Mouse (Mus musculus): ENCODE measurements around the gene Shbg. TPM values are rescaled to one million over a fixed set of nuclear protein-coding genes. Genes with fewer than 3 reads are reported as not detected.
A peak's percentile ranks its signal among the peaks of the same experiment; 100 is the strongest.
"Not testable (repeated sequence)": the region's sequence is repeated elsewhere in the genome, so short reads cannot be mapped to it uniquely, and the experiment has no call there.

The Shbg gene
- total RNA-seq, 2 experiments from 2014 or later: not detected

DNA sequence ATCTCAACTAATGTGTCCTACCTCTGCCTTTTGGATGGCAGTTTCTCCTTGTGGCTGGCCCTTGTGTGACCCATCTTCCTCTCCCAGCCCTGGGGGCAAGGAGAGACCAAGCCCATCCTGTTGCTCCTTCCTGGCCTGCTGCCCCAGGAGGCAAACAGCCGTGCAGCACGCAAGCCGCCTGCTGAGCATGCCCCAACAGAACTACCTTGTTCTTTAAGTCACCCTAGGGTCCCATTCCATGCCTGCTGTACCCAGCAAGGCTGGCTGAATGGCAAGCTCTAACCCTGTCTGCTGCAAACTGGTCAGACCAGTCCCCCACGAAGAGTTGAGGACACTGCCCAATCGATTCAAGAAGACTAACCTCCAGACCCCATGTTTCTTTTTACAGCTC, 38.4 kb upstream of the Shbg start:
- no peak for TF ChIP-seq CTCF (conservative IDR thresholded peaks at IDR 0.05)
- Histone ChIP-seq H3K4me3 (no peak overlapping the region), H3K27ac (no peak overlapping the region)
- DNase-seq (ENCODE audit: low spot score in 2 of 2): no peak

DNA sequence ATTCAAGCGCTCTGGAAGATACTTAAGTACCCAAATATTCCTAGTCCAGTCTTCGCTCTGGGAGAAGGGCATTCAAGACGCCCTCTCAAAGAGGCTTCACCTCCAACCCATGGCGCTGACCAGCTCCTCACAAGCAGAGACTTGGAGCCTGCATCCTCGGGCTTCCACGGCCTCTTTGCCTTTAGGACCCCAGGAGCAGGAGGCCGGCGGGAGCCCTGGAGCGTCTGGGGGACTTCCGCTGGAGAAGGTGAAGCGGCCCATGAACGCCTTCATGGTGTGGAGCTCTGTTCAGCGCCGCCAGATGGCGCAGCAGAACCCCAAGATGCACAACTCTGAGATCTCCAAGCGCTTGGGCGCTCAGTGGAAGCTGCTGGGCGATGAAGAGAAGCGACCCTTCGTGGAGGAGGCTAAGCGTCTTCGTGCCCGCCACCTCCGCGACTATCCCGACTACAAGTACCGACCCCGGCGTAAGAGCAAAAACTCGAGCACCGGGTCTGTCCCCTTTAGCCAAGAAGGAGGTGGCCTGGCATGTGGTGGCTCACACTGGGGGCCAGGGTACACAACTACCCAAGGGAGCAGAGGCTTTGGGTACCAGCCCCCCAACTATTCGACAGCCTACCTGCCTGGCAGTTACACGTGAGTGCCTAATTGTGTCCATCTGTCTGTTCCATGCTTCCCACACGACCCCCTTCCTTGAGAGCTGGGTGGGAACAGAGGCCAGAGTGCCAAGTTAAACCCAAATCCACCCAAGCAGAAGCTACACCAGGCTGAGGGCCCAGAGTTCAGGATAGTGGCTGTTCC, 37.8 kb upstream of the Shbg start, which contains the start of gene Sox15:
TSS of gene Sox15 (plus strand) at position 51 of the 801 bp plus-strand sequence.
- peak; percentile 97 for TF ChIP-seq CTCF (conservative IDR thresholded peaks at IDR 0.05)
- H3K4me3 ChIP-seq: peak within 1 kb of the TSS; percentile 19; the same call in 1 of the 2 replicates
- peak; percentile 51 to 73 for DNase-seq (ENCODE audit: low spot score in 2 of 2)
- H3K27ac ChIP-seq: peak within 1 kb of the TSS; percentile 43

DNA sequence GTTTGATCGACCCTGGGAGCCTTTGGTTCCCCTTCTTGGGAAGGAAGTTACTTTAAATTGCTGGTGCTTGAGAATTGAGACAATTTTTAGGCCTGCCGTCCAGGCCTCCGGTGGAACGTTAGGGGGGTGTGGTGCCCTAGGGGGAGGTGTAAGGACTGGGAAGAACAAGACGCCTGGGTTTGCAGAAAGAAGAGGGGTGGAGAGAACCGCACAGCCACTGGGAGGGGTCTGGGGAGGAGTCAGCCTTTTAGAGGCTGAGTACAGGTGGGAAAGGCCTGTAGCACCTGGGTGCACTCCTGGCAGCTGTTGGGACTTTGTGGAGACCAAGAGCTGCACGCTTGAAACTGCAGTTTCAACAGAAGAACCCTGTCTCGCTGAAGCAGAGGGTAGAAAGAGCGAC, 37.1 kb upstream of the Shbg start:
- H3K27ac ChIP-seq: no peak overlapping the region
- no peak for TF ChIP-seq CTCF (conservative IDR thresholded peaks at IDR 0.05)
- H3K4me3 ChIP-seq: no peak overlapping the region
- no peak for DNase-seq (ENCODE audit: low spot score in 2 of 2)

DNA sequence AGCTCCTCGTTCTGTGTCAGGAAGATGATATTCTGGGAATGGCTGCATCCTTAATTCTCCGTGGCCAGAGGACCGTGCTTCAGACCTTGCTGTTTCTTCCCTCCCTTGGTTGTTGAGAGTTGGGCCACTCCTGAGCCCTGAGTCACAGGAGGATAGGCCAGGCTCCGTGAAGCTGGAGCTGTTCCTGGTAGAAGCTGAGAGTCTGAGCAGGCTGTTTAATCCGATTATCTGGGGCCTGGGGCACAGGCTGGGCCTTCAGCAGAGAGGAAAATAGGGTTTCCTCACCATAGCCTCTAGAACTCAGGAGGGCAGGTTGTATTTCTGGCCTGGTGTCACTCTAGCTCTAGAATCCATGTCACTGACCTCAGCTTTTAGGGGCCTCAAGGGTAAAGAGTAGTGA, 35.7 kb upstream of the Shbg start:
- no peak for DNase-seq (ENCODE audit: low spot score in 2 of 2)
- Histone ChIP-seq H3K4me3 (no peak overlapping the region), H3K27ac (no peak overlapping the region)
- no peak for TF ChIP-seq CTCF (conservative IDR thresholded peaks at IDR 0.05)

DNA sequence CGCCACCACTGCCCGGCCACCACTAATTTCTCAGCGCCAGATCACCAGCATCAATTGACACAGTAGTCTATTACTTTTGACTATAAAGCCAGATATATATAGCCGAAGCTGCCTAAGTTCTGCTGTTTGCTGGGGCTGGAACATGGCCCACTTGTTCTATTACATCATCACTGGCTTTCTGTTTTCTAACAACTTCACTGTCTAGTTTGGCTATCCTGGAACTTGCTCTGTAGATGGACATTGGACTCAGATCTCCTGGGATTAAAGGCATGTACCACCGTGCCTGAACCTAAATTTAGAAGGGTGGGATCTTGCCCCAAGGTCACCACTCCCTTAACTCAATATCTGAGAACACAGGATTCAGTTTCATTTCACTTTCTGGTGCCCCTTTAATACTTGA, 28.2 kb upstream of the Shbg start:
- no peak overlapping the region for H3K4me3 ChIP-seq
- DNase-seq (ENCODE audit: low spot score in 2 of 2): no peak
- H3K27ac ChIP-seq: no peak overlapping the region
- TF ChIP-seq CTCF (conservative IDR thresholded peaks at IDR 0.05): no peak

DNA sequence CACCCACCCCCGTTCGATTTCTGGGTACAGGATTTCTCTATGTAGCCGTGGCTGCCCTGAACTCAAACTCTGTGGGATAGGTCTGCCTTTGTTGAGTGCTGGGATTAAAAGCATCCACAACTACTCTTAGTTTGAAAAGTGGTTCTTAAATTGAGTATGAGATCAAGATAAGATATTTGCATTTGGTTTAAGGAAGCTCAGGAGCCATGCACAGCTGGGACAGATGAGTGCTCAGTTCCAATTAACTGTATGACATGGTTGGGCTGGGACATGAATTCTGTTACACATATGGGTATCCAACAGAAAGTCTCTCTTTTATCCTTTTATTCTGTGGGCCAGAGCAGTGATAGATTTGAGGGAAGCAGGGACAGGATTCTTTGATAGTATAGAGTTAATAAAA, 17.8 kb upstream of the Shbg start:
- no peak for DNase-seq (ENCODE audit: low spot score in 2 of 2)
- Histone ChIP-seq H3K4me3 (no peak overlapping the region), H3K27ac (no peak overlapping the region)
- TF ChIP-seq CTCF (conservative IDR thresholded peaks at IDR 0.05): no peak

DNA sequence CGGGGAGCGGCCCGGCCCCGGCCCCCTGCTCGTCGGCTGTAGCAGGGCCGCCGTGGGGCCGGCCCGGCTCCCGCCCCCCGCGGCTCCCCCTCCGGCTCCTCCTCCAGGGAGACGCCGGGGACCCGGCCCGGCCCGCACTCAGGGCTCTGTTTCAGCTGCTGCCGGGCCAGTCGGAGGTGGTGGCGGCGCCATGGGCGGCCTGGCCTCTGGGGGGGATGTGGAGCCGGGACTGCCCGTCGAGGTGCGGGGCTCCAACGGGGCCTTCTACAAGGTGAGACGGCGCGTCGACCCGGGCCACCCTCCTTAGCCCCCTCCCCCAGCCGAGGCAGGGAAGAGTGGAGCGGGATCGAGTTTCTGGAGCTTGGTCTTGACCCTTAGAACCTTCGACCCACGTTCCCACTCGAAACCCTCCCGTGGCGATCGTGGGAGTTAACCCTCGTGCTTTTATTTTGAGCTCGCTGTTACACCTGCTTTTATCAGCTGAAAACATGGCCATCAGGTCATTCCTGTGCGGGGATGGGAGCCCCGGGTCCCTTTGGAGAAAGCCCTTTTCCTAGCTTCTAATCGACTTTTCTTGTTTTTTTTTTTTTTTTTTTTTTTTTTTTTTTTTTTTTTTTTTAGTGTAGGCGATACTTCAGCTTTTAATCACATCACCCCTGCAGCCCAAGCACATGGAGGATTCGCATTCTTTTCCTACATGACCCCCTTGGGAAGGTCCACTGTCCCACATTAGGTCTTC, 15.6 kb upstream of the Shbg start:
- TF ChIP-seq CTCF (conservative IDR thresholded peaks at IDR 0.05): no peak
- H3K4me3 ChIP-seq: peak overlapping the region; percentile 87
- DNase-seq (ENCODE audit: low spot score in 2 of 2): peak; percentile 22 to 25
- H3K27ac ChIP-seq: peak overlapping the region; percentile 91

DNA sequence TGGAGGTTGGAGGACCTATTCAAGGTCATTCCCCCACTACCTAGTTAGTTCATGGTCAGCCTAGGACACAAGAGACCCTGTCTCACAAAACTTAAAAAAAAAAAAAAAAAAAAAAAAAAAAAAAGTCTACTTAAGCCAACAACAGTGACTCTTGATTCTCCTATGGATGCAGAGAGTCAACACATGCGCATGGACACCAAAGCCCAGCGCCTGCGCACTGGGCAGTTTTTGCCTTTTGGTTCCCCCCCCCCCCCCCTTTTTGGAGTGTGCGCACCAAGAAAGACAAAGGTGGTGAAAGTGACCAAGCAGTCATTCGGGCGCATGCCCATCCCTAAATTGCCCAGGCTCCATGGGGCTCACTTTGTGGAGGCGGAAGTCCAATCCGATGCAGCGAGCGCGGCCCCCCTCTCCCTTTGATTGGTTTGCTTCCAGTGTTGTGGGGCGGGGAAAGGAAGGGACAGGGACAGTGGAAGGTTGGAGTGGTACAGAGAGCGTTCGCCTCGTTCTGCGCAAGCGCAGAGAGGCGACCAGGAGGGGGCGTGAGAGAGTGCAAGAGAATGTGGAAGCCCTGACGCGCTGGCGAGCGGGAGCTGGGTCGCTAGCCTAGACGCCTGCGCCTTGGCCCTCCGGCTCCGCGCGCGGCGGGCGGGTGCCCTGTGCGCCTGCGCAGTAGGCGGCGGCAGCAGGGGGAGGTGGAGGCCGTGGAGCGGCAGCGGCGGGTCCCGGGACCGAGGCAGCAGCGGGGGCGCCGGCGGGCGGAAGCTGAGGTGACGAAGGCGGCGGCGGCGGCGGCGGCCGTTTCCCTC, 14.8 kb upstream of the Shbg start, which contains the start of gene Fxr2:
TSS of gene Fxr2 (plus strand) at position 707 of the 806 bp plus-strand sequence.
- DNase-seq (ENCODE audit: low spot score in 2 of 2): peak; percentile 100
- Histone ChIP-seq H3K27ac (peak within 1 kb of the TSS; percentile 91), H3K4me3 (peak within 1 kb of the TSS; percentile 87)
- TF ChIP-seq CTCF (conservative IDR thresholded peaks at IDR 0.05): peak; percentile 84

DNA sequence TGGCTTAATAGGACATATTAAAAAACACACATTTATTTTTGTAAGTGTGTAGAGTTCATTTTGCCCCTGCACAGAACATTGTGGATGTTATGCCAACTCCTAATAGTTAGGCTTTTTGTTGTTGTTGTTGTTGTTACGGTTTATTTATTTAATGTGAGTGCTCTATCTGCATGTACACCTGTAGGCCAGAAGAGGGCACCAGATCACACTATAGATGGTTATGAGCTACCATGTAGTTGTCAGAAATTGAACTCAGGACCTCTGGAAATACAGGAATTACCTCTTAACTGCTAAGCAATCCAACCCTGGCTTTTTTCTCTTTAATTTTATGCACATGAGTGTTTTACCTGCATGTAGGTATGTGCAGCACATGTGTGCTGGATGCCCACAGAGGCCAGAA, 12.1 kb upstream of the Shbg start:
- no peak overlapping the region for H3K4me3 ChIP-seq
- peak; percentile 80 for TF ChIP-seq CTCF (conservative IDR thresholded peaks at IDR 0.05)
- H3K27ac ChIP-seq: no peak overlapping the region
- no peak for DNase-seq (ENCODE audit: low spot score in 2 of 2)

DNA sequence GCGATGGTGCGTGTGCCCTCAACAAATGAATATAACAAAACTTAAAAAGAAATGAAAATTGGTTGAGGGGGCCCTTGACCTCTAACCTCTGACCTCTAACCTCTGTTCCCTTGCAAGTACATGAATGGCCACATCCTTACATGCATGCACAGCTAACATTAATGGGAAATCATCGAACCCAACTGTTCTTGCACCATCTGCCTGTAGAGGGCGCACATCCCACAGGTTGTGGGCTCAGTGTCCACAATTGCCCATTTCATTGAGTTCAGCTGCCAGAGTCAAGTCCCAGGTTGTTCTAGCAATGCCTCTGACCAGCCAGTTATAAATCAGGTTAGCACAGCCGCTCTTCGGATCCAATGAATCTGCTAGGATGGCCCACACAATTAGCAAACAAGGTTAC, 10.6 kb upstream of the Shbg start:
- TF ChIP-seq CTCF (conservative IDR thresholded peaks at IDR 0.05): peak; percentile 96
- Histone ChIP-seq H3K4me3 (no peak overlapping the region), H3K27ac (no peak overlapping the region)
- DNase-seq (ENCODE audit: low spot score in 2 of 2): peak in 1 of 2 experiments; percentile 72

DNA sequence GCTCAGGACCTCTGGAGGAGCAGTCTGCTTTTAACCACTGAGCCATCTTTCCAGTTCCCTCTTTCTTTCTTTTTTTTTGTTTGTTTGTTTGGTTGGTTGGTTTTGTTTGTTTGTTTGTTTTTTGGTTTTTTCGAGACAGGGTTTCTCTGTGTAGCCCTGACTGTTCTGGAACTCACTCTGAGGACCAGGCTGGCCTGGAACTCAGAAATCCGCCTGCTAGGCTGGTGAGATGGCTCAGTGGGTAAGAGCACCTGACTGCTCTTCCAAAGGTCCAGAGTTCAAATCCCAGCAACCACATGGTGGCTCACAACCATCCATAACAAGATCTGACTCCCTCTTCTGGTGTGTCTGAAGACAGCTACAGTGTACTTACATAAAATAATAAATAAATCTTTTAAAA, 6.6 kb upstream of the Shbg start:
- not testable (repeated sequence) for H3K4me3 ChIP-seq; DNase-seq (ENCODE audit: low spot score in 2 of 2); H3K27ac ChIP-seq

DNA sequence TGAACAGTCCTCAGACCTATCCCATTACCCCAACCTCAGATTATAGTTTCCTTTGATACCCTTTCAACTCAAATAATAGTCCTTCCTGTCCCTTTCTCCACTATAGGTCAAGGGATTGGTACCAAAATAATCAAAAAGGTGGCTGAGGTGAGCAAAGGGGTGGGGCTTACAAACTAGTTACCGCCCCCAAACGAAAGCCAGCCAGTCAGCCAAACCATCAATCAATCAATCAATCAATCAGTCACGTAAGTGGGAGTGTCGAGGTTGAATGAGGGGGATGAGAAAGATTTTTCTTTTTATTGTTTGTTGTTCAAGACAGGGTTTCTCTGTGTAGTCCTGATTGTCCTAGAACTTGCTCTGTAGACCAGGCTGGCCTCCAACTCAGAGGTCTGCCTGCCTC, 5.3 kb upstream of the Shbg start:
- no peak for DNase-seq (ENCODE audit: low spot score in 2 of 2)

DNA sequence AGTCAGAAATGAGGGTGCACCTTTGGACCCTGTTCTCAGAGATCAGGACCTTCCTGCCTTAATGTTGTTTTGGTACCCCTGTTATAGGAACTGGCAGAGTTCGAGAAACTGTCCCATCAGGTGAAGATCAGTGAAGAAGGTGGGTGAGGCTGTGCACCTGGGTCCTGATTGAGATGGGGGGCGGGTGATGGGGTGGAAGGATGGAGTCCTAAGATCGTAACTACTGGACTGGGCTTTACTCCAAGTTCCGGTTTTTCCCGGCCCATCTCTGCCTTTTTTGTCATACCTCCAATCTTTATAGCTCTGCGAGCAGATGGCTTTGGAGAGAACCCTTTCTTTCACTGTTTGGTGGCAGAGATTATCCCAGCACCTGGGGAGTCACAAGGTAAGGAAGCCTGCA, 4.7 kb upstream of the Shbg start:
- DNase-seq (ENCODE audit: low spot score in 2 of 2): no peak
- no peak for TF ChIP-seq CTCF (conservative IDR thresholded peaks at IDR 0.05)
- Histone ChIP-seq H3K27ac (peak overlapping the region; percentile 94), H3K4me3 (peak overlapping the region; percentile 76)

More for the DNA sequence above, 5.3 kb upstream of the Shbg start:
- peak overlapping the region; percentile 76; the same call in 1 of the 2 replicates for H3K4me3 ChIP-seq
- peak overlapping the region; percentile 94; the same call in 1 of the 2 replicates for H3K27ac ChIP-seq
- no peak for TF ChIP-seq CTCF (conservative IDR thresholded peaks at IDR 0.05)

All from layer of hippocampus, adult 2 months (tissue).